Mouse (Mus musculus): Measurements from ENCODE around the gene Map7. TPM values are rescaled to one million over a fixed set of nuclear protein-coding genes. Genes with fewer than 3 reads are reported as not detected.

Map7 gene
- 47.0 and 55.7 TPM in 2 replicates for polyA plus RNA-seq (2015; fragmentation: Nextera tagmentation; extraction: Ambion mirVana)

- no peaks in the 10 kb centered on the region for H3K4me1 ChIP-seq (replicated peaks; ENCODE audit: control insufficient read depth, insufficient read depth, low read length)
- H3K4me3 ChIP-seq (ENCODE audit: low read depth, low read length), result peak within 1 kb of the TSS; percentile 92
- H3K27me3 ChIP-seq (replicated peaks; ENCODE audit: control insufficient read depth, insufficient read depth, low read length), result no peaks in the 10 kb centered on the region
- H3K27ac ChIP-seq (ENCODE audit: low read depth, low read length), result peak within 1 kb of the TSS; percentile 95
- H3K9ac ChIP-seq (ENCODE audit: low read depth, low read length), result peak within 1 kb of the TSS; percentile 97
- WGBS, result 3% methylated on average over 49 of the region's 51 CpGs
- no peak for TF ChIP-seq CTCF (IDR thresholded peaks at IDR 0.05; ENCODE audit: low read depth)
- no peaks in the 10 kb centered on the region for H3K9me3 ChIP-seq (ENCODE audit: control insufficient read depth)
- H3K4me2 ChIP-seq (replicated peaks; ENCODE audit: low read depth), result peak within 1 kb of the TSS; percentile 82
- H3K36me3 ChIP-seq (ENCODE audit: control insufficient read depth, insufficient read depth), result no peaks in the 10 kb centered on the region
- 0 out of 2 replicates have a peak, but pooled peaks have one; percentile 2 for ATAC-seq
These were observed at the start of gene Map7 for GRCm38 (mm10) chr10:20148130-20148772. Gene Map7 (plus strand): TSS chr10:20148471.

DNA sequence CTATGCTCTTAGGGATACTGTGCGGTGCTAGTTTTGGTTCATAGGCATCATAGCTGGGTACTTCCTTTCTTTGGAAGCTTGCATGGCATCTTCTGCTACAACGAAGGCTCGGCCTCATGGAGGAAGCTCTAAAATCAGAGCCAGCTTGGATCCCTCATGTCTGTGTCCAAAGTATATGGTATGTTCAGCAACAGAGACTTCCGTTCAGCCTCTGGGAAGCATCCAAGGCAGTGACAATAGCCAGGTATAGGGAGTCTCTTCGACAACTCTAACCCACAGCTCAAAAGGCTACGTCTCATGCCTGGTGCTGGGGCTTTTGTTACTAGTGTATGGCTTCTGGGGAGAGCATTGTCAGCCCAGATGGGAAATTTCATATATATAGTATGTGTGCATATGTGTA, 46.8 kb upstream of the Map7 start:
- TF ChIP-seq CTCF (IDR thresholded peaks at IDR 0.05; ENCODE audit: low read depth), result no peak
- H3K9me3 ChIP-seq (ENCODE audit: control insufficient read depth), result no peaks in the 10 kb centered on the region
- WGBS, result 86% methylated on average over 6 of the region's 6 CpGs
- no peaks in the 10 kb centered on the region for H3K27me3 ChIP-seq (replicated peaks; ENCODE audit: control insufficient read depth, insufficient read depth, low read length)
- no peak overlapping the region for H3K27ac ChIP-seq (ENCODE audit: low read depth, low read length)
- no peak overlapping the region for H3K4me2 ChIP-seq (replicated peaks; ENCODE audit: low read depth)
- no peak overlapping the region for H3K4me3 ChIP-seq (ENCODE audit: low read depth, low read length)
- H3K36me3 ChIP-seq (ENCODE audit: control insufficient read depth, insufficient read depth), result 0 out of 2 replicates have a peak, but pooled peaks cover 15% of the 10 kb centered on the region
- H3K4me1 ChIP-seq (replicated peaks; ENCODE audit: control insufficient read depth, insufficient read depth, low read length), result no peaks in the 10 kb centered on the region
- H3K9ac ChIP-seq (ENCODE audit: low read depth, low read length), result no peak overlapping the region
- ATAC-seq, result no peak

DNA sequence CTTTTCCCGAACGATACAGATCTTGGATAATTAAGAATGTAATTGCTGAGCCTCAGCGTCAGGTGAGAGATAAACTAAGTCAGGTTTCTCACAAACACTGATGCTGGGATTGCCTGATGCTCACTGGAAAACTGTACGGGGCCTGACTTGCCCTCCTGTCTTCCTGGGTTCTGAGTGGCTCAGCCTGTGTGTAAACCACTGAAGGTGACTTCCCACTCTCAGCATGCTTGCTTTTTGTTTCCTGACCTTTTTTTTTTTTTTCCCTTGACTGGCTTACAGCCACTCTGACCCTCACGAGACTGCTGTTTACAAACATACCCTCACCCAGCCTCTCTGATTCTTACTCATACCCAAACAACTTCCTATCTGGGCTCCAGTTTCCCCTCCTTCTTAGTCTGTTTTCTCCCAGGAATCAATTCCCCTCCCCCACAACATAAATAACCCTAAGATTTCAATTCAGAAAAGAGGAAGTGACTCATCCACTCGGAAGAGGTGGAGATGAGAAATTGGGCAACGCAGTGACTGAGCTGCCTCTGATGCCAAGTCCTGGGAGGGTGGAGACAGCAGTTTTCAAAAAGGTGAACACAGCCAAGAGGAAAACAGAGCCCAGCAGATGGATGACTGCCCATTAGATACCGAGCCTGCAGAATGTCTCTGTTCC, 43.9 kb upstream of the Map7 start:
- Histone ChIP-seq H3K4me3 (ENCODE audit: low read depth, low read length) (no peak overlapping the region), H3K9ac (ENCODE audit: low read depth, low read length) (no peak overlapping the region), H3K27ac (ENCODE audit: low read depth, low read length) (no peak overlapping the region), H3K4me1 (replicated peaks; ENCODE audit: control insufficient read depth, insufficient read depth, low read length) (no peaks in the 10 kb centered on the region), H3K36me3 (ENCODE audit: control insufficient read depth, insufficient read depth) (0 out of 2 replicates have a peak, but pooled peaks cover 19% of the 10 kb centered on the region), H3K27me3 (replicated peaks; ENCODE audit: control insufficient read depth, insufficient read depth, low read length) (no peaks in the 10 kb centered on the region), H3K9me3 (ENCODE audit: control insufficient read depth) (no peaks in the 10 kb centered on the region), H3K4me2 (replicated peaks; ENCODE audit: low read depth) (no peak overlapping the region)
- WGBS, result 54% methylated on average over 8 of the region's 8 CpGs
- no peak for TF ChIP-seq CTCF (IDR thresholded peaks at IDR 0.05; ENCODE audit: low read depth)
- ATAC-seq, result no peak

- Histone ChIP-seq H3K36me3 (ENCODE audit: control insufficient read depth, insufficient read depth) (0 out of 2 replicates have a peak, but pooled peaks cover 10% of the 10 kb centered on the region), H3K4me1 (replicated peaks; ENCODE audit: control insufficient read depth, insufficient read depth, low read length) (no peaks in the 10 kb centered on the region), H3K9ac (ENCODE audit: low read depth, low read length) (no peak overlapping the region), H3K4me2 (replicated peaks; ENCODE audit: low read depth) (no peak overlapping the region), H3K9me3 (ENCODE audit: control insufficient read depth) (no peaks in the 10 kb centered on the region), H3K4me3 (ENCODE audit: low read depth, low read length) (no peak overlapping the region), H3K27ac (ENCODE audit: low read depth, low read length) (no peak overlapping the region), H3K27me3 (replicated peaks; ENCODE audit: control insufficient read depth, insufficient read depth, low read length) (no peaks in the 10 kb centered on the region)
- no peak for TF ChIP-seq CTCF (IDR thresholded peaks at IDR 0.05; ENCODE audit: low read depth)
- 53% methylated on average over 4 of the region's 4 CpGs for WGBS
- ATAC-seq, result no peak
These were observed 42.7 kb upstream of the Map7 start for GRCm38 (mm10) chr10:20105575-20105974.

DNA sequence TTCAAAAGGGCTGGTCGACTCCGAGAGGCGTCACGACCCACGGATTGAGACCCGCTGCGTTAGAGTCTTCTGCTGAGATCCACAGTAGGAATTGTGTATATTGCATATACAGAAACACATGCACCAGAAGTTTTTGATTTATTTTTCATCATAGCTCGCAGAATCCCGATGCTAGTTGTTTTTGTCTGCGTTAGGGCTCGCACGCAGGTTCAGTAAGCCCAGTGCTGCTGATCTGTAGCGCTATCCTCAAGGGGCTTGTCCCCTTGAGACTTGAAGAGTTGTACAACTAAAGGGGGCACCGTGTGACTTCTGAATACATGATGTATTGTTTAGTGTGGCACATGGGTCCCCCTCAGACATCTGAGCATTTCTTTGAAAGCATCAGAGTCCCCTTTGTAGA, 41.2 kb upstream of the Map7 start:
- H3K4me2 ChIP-seq (replicated peaks; ENCODE audit: low read depth), result no peak overlapping the region
- no peaks in the 10 kb centered on the region for H3K9me3 ChIP-seq (ENCODE audit: control insufficient read depth)
- H3K27me3 ChIP-seq (replicated peaks; ENCODE audit: control insufficient read depth, insufficient read depth, low read length), result no peaks in the 10 kb centered on the region
- H3K36me3 ChIP-seq (ENCODE audit: control insufficient read depth, insufficient read depth), result 0 out of 2 replicates have a peak, but pooled peaks cover 5% of the 10 kb centered on the region
- 94% methylated on average over 14 of the region's 14 CpGs for WGBS
- no peak overlapping the region for H3K9ac ChIP-seq (ENCODE audit: low read depth, low read length)
- H3K4me3 ChIP-seq (ENCODE audit: low read depth, low read length), result no peak overlapping the region
- H3K27ac ChIP-seq (ENCODE audit: low read depth, low read length), result no peak overlapping the region
- H3K4me1 ChIP-seq (replicated peaks; ENCODE audit: control insufficient read depth, insufficient read depth, low read length), result no peaks in the 10 kb centered on the region
- TF ChIP-seq CTCF (IDR thresholded peaks at IDR 0.05; ENCODE audit: low read depth), result no peak
- no peak for ATAC-seq

- H3K9ac ChIP-seq (ENCODE audit: low read depth, low read length), result no peak overlapping the region
- ATAC-seq, result no peak
- 81% methylated on average over 5 of the region's 5 CpGs for WGBS
- no peaks in the 10 kb centered on the region for H3K4me1 ChIP-seq (replicated peaks; ENCODE audit: control insufficient read depth, insufficient read depth, low read length)
- no peak overlapping the region for H3K27ac ChIP-seq (ENCODE audit: low read depth, low read length)
- H3K4me2 ChIP-seq (replicated peaks; ENCODE audit: low read depth), result no peak overlapping the region
- no peaks in the 10 kb centered on the region for H3K27me3 ChIP-seq (replicated peaks; ENCODE audit: control insufficient read depth, insufficient read depth, low read length)
- no peak overlapping the region for H3K4me3 ChIP-seq (ENCODE audit: low read depth, low read length)
- peaks cover 5% of the 10 kb centered on the region; the same call in 1 of the 2 replicates for H3K36me3 ChIP-seq (ENCODE audit: control insufficient read depth, insufficient read depth)
- H3K9me3 ChIP-seq (ENCODE audit: control insufficient read depth), result no peaks in the 10 kb centered on the region
- TF ChIP-seq CTCF (IDR thresholded peaks at IDR 0.05; ENCODE audit: low read depth), result no peak
These were observed 36.8 kb upstream of the Map7 start for GRCm38 (mm10) chr10:20111508-20111907.
